Mouse (Mus musculus) spleen, postnatal 4 days (tissue): ENCODE measurements around the gene Camk1d.
"Not testable (repeated sequence)": the region's sequence is repeated elsewhere in the genome, so short reads cannot be mapped to it uniquely, and the experiment has no call there.

ENCODE experiments used
- DNase-seq, 2 experiments: peaks; one replicate each; pipeline ENCODE4 v3.0.0; 2022; ENCODE audit warnings: low spot score in 2 of 2

Camk1d gene

DNA sequence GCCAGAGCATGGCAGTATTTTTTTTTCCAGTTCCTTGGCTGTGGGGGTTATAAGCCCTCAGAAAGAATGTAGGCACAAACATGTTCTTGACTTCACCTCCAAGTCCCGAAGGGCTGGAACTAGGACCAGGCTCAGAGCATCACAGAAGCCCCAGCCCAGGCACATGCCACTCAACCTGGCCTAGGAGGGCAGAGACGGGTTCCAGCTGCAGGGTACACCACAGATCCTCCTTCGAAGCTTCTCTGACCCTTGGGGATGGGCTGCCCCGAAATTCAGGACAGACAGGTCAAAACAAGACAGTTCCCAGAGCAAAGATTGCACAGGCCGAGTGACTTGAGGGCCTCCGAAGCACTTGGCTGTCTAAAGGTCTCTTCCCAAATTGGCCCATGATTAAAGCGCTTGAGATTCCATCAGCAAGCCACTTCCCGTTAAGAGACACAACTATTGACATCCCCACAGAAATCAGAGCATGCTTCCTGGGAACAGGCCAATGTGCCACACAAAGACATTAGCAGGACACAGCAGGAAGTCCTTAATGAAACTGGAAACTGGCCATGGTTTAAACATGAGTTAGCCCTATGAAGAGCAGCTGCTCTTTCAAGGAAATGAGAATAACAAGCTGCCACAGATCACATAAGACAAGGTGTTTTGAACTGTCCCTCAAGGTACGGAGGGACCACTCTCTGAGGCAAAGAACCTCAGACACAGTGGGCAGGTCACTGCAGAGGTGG is 136.8 kb downstream of the Camk1d start:
- no peak for DNase-seq

DNA sequence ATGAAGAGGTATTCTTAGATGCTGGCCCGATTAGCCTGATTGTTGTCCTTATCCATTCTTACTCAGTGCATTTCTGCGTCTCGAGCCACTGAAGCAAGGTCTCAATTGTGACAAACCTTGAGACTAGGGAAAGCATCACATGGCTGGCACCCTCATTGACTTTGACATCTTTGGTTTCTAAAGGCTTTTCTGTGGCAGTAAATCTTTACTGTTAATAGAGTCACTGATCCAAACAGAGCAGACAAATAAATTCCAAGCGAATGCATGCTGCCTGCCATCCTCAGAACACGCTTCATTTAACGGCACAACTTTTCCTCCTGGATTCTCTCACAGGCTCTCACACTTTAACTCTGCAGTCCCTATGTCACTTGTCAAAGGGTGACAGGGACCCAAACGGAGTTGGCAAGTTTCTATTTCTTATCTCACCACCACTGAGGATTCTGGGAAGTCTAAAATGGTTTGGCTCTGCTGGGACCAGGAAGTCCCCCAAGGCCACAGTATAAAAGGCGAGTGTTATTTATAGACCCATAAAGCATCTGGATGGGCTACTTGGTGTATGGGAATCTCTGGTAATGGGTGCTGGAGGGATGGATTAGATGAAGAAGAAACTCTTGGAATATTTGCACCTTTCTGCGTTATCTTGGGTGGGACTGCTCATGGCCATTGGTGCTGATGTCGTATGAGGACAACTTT is 141.9 kb downstream of the Camk1d start:
- no peak for DNase-seq

DNA sequence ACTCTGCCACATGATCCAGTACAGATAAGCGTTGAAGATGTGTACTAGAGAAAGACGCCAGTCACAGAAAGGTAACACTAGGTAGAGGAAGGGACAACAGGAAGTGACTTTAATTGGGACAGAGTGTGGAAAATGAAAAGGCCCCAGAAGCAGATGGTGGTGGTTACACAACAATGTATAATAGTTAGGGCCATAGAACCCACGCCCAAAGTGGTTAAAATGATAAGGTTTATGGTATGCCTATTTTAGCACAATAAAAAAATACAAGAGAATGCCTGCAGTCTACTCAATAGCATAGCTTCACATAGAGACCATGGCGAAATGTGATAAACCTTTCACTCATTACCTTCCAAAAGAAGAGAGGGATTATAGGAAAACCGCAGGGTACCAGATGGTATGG is 147.7 kb downstream of the Camk1d start:
- no peak for DNase-seq

DNA sequence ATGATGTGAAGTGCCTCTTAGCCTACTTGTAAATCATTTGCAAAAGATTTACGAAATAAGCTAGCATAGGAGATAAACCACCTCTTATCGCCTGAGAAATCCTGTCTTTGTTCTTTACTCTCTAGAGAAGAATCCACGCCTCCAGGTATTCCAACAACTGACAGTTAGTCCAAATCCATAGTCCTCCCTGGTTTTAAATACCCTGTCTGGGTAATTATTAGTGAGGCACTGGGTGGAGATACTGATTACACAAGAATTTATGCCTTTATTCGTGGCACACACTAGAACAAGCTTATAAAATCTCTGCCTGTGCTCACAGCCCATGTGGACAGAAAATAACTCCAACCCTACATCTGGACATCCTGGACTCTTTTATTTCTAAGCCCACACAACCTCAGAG is 150.6 kb downstream of the Camk1d start:
- DNase-seq, result no peak

DNA sequence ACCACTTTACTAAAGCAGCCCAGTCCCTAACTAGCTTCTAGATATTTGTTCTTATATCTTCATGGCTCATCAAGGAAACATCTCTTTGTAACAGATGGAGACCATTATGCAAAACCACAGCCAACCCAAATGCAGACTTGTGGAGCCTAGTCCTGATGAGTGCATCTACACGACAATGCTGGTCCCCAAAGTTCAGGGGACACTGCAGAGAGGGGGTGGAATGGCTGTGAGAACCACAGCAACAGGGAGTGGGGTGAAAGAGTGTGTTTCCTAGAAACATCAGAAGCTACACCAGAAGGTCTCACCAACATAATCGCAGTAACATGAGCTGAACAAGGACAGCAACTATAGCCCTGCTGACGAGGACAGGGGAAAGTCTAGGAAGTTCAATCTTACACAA is 152.9 kb downstream of the Camk1d start:
- no peak for DNase-seq

DNA sequence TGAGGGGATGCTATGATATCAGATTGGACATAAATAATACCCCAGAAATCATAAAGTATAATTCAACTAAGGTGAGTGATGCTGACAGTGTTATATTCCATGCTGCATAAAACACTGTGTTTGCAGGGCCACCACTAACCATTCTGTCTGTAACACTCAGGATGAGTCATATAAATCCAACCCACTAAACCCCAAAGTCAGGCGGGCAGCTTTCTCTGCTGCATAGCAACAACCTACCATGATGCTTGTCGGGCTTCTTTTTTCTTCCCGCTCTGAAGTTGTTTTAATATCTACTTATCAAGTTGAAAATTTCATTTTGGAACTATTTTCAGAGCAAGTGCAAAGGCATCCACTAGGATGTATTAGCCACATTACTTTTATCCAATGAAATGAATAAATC is 161.1 kb downstream of the Camk1d start:
- DNase-seq, result no peak

DNA sequence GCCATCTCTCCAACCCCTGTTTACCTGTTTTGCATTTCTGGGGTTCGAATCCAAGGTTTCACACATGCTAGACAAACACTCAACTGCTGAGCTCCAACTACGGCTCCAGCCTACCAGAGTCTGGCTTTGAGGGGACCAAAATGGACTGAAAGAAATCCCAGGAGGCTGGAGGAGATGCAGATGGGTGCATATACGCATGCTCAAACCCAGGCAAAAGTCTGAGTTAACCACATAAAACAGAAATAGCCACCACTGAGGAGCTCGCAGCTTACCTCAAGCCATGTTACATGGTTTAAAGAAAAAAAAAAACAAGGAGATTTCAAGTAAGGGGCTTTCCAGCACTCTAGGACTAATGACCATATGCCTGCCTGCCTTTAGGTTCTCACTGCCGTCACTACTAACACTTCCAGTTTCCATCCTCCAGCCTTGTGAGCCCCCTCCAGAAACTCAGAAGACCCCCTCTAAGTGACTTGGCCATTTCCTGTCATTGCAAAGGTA is 162.5 kb downstream of the Camk1d start:
- DNase-seq, result no peak

DNA sequence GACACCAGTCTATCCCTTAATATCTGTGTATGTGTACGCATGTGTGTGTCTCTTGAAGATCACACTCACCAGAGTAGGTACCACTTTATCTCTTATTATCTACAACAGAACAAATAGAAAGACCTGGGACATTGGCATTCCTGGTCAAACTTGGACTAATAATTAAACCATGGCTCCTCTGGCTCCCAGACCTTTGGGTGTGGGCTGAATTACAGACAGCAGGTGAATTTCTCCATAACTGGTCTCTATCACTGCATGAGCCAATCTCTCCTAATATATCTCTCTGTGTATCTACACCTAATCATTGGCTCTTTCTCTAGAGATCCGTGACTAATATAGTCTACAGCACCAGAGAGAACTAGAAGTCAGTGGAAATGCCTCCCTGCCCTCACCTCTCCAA is 165.0 kb downstream of the Camk1d start:
- no peak for DNase-seq

DNA sequence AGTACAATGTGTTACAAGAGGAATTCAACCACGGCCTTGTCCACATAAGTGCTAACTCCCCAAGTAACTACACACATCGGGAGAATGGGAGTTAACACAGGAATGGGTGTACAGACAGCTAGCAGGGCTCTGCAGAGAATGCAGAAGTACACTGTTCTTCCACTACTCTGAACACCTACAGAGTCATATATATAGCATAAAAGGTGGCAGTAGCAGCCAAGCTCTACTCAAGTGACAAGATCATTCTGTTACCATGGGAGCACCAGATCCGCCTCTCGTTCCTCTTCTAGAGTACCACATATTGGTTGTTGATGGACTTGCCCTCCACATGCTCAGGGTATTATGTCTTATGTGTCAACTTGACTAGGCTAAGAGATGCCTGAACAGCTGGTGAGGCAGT is 165.4 kb downstream of the Camk1d start:
- no peak for DNase-seq

DNA sequence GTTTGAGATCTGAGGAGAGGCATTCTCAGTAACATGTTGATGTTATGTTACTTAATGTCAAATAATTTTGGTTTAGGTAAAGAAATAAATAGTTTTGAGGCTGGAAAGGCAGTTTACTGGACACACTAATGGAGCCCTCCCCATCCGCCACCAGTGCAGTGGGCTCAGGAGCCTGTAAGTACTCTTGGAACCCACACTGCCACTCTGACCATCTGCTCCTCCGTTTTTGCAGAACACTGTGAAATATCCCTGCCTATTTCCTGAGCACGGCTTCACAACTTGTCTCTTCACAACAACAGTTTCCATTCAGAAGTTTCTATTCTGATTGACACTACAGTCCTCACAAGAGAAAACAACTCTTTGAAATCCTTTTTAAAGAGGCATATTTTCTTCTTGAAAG is 173.4 kb downstream of the Camk1d start:
- DNase-seq, result no peak

DNA sequence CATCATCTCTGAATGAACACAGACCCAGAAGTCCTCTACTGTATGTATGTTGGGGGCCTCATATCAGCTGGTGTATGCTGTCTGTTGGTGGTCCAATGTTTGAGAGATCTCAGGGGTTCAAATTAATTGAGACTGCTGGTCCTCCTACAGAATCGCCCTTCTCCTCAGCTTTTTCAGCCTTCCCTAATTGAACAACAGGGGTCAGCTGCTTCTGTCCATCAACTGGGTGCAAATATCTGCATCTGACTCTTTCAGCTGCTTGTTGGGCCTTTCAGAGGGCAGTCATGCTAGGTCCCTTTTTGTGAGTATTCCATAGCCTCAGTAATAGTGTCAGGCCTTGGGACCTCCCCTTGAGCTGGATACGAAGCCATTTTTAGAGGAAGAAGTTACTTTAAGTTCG is 174.4 kb downstream of the Camk1d start:
- DNase-seq, result not testable (repeated sequence)

DNA sequence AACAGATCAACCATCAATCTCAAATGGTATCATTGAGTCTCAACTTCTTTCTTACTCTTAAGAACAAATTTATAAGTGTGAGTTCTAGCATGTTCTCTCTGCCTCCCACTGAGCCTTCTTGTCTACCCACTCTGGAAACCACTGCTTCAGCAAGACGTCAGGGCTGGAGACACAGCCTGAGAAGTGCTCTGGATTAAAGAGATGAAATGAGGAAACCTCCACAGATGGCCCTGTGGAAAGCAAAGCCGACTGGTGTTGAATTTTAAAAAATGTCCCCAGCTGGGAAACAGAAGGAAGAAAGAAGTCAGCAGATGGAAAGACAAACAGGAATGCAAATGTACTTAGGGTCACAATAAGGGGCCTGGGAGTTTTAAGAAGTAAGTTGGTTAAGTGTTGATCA is 180.4 kb downstream of the Camk1d start:
- DNase-seq, result no peak

DNA sequence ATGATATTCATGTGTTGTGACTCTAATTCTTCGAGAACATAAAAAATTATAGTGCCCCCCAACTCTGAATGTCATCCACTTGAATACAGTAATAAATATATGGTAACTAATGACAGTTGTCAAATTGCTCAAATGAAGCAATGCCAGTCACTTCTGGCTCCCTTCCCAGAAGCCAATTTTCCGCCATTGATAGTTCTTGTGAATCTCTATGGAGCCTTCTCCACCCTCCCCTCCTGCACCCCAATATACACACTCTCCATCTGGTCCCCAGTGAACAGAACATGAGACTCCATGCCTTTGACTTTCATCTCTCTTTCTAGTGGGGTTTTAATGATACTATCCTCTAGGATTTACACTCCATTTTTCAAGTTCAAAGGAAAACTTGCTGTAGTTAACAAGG is 184.3 kb downstream of the Camk1d start:
- DNase-seq, result no peak

DNA sequence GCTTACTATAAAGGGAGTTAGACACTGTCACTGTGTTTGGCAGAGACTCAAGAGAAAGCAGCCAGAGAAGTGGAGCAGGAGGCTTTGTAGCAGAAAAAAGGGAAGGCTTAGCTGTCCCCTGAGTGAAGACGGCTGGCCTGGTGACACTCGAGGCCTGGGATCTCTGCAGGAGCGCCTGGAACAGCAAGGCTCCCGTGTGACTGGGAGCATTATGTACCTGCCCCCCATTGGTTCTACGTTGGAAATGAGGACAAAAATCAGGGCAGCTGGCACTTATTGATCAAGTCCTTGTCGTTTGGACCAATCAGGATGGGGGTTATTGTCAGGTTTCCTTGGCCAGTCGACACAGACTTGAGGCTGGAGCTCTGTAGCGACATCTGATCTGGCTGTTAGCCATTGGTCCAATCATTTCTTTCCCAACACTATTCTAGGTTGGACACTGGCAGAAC is 195.1 kb downstream of the Camk1d start:
- no peak for DNase-seq

DNA sequence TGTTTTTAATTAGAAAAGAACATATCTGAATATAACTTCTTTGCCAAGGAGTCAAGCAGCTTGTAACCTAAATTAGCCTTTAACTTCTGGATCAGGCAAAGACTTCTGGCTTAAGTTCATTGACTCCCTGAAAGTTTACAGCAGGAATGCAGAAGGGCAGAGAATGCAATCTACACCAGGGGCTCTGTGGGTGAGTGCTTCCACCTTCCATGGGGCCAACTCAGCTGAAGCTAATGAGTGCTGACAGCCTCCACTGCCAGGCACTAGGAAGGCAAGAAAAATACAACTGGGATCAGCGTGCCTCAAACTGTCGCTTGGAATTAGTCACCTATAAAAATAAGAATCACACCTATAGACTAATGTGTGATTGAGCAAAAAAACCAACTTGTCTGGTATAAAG is 199.2 kb downstream of the Camk1d start:
- DNase-seq, result no peak

DNA sequence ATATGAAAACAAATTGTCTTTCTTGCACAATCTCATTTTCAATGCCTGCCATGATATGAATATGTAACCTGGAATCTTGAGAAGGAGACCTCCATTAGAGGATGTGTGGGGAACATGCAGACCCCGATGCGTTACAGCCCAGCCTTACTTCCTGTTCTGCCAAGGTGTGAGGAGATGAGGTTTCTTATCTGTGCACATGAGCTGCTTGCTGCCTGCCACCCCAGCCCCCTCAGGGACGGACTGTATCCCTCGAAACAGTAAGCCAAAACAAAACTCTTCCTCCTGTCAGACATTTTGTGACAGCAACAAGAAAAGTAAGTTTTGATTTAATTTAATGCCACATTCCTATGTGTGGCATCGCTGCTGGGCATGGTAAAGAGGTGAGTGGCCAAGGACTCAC is 200.2 kb downstream of the Camk1d start:
- no peak for DNase-seq

DNA sequence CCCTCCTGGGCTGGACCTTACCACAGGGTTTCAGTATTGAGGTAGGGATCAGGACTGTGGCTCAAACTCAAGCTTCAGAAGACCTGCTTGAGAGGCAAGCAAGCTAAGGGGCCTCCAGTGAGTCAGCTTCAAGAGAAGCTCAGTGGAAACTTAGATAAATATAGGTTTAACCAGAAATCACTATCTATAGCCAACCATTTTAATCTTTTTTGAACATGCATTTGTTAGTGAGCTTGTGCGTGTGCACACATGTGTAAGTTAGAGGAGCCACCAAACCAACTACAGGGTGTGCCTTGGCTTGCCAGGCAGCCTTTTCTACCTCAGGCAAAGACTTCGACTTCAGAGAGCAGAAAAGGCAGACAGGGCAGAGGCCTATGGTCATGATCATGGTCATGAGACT is 200.7 kb downstream of the Camk1d start:
- DNase-seq, result no peak

DNA sequence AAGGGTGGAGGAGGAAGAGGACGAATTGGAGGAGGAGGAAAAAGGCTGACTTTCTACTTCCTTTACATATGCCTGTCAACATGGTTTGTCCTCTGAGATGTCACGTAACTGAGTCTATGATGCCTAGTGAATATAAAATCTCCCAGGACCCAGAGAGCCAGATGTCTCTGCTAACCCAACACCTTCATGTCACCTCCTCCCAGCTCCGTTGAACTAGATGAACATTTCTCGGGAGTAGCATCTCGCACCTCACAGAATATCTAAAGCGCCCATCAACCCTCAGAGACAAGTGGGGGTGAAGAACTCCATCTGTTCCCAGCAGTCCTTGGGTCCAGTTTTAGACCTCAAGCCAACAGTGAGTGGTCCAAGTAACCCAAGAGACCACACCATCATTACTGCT is 204.3 kb downstream of the Camk1d start:
- no peak for DNase-seq

DNA sequence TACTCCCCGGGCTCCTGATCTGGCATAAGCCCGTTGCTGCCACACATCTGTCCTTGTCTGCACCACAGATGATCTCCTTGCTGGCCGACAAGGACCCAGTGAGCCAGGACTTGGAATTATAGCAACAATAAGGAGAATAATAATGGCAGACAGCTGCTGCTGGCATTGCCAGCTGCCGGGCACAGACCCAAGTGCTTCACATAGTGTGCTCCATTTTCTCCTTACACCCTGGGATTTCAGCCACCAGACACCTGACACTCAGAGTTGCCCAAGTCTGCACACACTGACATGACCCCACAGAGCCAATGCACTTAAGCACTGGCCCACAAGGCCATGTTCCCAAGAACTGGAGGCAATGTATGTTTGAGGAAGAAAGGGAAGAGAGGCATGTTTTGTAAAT is 214.7 kb downstream of the Camk1d start:
- no peak for DNase-seq

DNA sequence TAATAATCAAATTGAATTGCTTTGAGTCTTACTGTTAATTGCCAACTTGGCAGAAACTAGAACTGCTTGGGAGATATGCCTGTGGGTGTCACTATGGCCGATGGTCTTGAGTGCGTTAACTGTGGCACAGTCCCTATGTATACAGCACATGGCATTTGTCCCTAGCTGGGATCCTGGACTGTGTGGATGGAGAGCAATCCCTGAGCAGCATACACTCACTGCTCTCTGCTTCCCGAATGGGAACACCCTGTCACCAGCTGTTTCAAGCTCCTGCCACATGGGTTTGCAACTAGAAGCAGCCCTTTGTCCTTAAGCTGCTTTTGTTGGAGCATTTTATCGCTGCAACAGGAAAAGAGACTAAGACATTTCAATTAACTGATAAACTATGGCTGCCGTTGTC is 224.4 kb downstream of the Camk1d start:
- DNase-seq, result no peak

DNA sequence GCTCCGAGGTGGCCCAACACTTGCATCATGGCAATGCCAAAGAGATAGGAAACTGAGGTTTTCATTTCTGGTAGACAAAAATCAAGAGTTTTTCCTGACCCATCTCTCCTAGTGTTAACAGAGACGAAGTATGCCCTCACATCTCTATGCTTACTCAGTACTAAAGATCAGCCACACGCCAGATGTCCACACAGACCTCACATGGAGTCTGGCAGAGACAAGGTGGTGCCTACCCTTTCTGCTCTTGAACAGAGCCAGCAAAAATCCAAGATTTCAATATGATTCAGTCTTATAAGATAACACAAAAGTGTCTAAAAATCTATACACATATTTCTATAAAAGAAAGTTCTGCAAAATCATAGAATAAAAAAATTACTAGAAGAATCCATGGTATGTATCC is 227.0 kb downstream of the Camk1d start:
- DNase-seq, result no peak

DNA sequence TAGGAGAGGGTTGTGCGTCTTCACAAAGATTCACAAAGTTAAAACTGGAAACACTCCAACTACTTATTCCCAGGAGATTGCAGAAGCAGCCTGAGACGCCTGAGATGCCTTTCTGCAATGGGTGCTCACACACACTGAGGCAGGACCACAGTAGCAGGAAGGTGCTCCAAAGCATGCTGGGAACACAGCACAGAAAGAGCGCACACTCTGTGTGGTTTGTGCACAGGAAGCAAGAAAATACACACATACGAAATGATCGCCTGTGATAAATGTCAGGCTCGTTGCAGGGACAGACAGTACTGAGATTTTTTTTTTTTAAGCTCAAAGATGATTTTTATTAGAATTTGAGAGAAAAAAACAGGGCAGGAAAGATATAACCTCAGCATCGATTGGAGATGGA is 227.7 kb downstream of the Camk1d start:
- DNase-seq, result no peak

DNA sequence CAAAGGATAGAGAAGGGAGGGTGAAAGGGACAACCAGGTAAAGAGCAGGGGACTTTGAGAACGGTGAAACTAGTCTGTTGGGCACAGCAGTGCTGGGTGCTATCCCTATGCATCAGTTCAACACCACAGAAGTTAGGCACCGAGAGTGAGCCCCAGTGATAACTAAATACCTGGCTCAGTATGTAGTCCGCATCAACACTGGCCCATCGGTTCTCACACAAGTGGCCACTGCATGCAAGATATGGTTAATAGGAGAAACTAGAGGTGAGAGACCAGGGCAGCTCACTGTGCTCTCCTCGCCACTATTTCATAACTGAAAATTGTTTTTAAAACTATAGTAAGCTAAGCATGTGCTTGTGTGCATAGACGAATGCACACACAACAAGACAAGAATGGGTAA is 228.5 kb downstream of the Camk1d start:
- DNase-seq, result no peak

DNA sequence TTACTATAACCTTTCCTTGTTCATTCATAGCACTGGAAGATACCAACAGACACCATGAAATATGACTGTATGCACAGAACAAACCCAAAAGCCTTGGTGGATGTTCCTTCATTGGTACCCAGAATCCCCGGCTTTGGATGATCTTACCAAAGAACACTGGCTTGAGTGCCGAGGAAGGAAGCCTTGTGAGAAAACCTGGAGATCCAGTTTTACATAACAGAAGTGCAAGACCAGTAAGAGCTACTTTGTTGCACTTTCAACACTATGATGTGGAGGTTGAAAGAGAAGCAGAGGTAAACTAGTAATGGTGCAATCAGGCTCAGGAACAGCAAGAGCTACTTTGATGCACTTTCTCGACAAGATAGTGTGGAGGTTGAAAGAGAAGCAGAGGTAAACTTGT is 234.4 kb downstream of the Camk1d start:
- no peak for DNase-seq
